Mouse (Mus musculus): Measurements from ENCODE around the gene Gm10912.
"Not testable (repeated sequence)": the region's sequence is repeated elsewhere in the genome, so short reads cannot be mapped to it uniquely, and the experiment has no call there.

- TF ChIP-seq CTCF (IDR thresholded peaks at IDR 0.05; ENCODE audit: low read depth, low read length); POLR2AphosphoS5 (IDR thresholded peaks at IDR 0.05; ENCODE audit: insufficient replicate concordance, low read depth, low read length); GATA1 (IDR thresholded peaks at IDR 0.05; ENCODE audit: borderline replicate concordance, low read length); TAL1 (conservative IDR thresholded peaks at IDR 0.05; ENCODE audit: low read depth, low read length): not testable (repeated sequence)
Measured at GRCm38 (mm10) chr2:104096796-104097195, 31.2 kb downstream of the Gm10912 start.
